Mouse (Mus musculus) mature B cell (primary cell): ENCODE measurements around the gene Map7d1.

ENCODE experiments used
- in situ Hi-C: fragments of 300-500 bp; cut with MboI; formaldehyde crosslinking; loops from 2 replicates; pipeline ENCODE4 v1.14.3; 2019

Gene Map7d1

DNA sequence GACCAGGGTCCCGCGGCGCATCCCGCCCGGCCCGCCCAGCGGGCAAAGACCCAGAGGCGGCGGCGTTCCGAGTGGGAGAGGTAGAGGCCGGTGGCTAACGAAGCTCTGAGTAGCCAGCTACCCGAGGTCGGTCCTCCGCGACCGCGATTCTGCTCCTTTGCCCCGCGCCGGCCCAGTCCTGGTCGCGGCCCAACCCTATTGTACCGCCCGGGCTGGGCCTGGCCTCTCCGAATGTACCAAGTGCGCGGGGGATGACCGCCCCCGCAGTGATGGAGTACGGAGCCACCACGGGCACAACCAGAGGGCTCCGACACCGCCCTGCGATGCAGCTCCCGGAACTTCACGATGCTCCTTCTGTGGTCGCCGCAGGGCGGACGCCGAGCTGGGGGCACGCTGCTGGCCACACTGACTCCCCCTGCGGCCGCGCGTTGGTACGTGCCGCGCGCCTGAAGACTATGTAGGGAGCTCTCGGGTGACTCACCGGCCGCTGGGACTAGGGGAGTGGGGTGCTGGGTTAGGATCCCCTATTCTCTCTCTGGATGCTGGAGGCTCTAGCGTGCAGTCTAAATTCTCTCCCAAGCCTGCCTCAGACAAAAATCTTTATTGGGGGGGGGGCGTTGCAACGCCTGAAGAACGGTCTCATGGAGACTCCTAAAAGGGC is at the start of gene Map7d1:
Map7d1 (minus strand) TSS at position 213 of the 661 bp plus-strand sequence.
- in situ Hi-C loops, result no loop called here

DNA sequence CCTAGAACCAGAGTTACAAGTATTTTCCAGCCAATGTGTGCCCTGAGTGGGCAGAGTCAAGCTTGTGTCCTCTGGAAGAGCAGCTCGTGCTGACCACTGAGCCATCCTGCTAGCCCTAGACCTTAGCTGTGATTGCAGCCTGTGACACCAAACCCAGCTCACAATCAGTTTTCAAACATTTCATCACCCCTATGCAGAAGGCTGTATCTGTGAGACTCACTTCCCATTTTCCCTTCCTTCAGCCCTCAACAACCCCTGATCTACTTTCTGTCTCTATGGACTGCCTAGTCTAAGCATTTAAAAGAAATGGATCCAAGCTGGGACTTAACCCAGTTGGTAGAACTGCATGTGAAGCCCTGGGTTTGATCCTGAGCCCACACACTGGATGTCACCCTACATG is 49.3 kb upstream of the Map7d1 start:
- in situ Hi-C loops, result loop anchor here (10.0 kb wide), 1 partner anchor 81 kb away; no protein-coding TSS in a partner anchor

DNA sequence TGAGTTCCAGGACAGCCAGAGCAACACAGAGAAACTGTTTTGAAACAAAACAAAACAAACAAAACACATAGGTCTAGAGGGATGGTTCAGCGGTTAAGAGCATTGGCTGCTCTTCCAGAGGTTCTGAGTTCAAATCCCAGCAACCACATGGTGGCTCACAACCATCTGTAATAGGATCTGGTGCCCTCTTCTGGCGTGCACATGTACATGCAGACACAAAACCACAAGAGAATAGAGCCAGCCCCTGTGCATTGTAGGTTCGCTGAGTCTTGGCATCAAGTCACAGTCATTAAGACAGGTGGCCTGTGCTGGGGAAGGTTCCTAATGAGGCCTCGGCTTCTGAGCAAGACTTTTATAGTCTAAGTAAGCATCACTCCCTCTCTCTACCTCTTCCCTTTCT is 47.7 kb upstream of the Map7d1 start:
- in situ Hi-C loops, result loop anchor here (10.0 kb wide), 1 partner anchor 79 kb away; no protein-coding TSS in a partner anchor

DNA sequence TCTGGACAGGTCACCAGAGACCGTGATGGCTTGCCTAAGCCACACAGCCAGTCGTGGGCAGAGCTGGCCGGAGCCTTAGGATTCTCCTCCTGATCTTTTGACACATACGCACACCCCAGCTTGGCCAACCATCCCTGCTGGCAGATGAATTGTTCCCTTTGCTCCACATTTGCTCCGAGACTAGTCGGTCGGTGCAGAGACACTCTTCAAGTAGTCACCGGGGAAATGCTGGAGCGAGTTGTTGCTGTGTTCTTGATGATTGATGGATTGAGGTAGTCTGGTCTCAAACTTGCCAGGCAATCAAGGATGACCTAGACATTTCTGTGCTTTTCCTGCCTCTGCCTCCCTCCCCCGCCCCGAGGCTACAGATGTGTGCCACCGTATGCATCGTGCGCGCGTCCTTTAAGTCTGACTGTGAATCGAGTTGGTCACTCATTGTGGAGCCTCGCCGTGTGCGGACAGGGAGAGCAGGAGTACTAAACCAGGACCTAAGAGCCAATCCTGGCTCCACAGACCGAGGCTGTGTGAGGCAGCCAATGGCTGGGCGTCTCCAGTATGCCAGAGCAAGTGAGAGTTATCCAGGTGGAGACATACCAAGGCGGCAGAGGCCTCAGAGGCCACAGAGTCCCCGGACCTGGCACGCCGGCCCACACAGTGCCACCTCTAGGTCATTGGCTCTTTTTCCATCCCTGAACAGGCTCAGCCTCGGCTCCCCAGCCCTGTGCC is 45.6 kb upstream of the Map7d1 start:
- in situ Hi-C loops, result loop anchor here (10.0 kb wide), 1 partner anchor 77 kb away; no protein-coding TSS in a partner anchor

DNA sequence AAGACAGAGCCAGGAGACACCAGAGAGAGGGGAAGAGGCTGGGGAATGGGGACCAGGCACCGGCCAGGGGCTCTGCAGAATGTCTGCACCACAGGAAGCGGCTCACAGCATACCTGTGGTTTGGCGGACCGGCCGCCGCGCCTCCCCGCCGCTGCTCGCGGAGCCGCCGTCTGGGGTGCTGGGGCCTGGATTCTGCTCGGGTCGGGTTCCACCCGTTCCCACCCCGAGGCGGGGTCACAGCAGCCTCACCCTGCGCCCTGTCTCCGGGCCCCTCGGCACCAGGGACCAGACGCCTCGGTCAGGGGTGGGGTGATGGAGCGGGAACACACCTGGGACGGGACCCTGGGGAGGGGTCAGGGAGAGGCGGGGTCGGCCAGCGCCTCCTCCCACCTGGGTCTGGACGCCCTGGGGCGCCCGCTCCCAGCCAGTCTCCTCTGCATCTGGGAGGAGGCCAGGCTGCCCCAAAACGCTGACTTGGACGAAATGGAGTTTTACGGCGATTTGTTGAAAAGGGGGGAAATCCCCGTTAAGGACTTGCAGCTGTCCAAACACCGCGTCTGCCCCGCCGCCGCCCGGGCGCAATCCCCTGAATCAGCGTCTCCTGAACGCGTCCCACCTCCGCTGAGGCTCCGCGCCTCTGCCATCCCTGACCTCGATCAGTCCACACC is 44.9 kb upstream of the Map7d1 start:
- in situ Hi-C loops, result loop anchor here (10.0 kb wide), 1 partner anchor 76 kb away; no protein-coding TSS in a partner anchor

DNA sequence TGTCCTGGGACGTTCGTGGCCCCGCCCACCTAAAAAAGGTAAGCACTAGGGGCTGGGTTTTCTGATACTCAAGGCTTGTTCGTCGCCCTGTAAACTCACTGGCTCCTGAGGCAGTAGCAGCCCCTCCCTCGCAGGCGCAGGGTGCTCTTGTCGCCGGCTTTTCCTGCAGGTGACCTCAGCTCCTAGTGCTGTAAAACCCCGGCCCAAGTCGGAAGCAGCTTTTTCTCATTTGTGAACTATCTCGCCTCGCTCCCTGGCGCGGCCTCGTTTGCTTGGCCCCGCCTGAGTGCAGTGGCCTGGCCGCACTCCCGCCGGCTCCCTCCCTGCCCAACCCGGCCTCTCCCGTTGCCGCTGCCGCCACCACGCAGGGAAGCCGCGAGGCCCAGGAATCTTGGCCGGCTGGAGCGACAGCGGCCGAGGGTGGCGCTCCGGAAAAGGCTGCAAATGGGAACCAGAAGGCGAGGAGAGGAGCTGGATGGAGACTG is 40.5 kb upstream of the Map7d1 start:
- in situ Hi-C loops, result no loop called here

DNA sequence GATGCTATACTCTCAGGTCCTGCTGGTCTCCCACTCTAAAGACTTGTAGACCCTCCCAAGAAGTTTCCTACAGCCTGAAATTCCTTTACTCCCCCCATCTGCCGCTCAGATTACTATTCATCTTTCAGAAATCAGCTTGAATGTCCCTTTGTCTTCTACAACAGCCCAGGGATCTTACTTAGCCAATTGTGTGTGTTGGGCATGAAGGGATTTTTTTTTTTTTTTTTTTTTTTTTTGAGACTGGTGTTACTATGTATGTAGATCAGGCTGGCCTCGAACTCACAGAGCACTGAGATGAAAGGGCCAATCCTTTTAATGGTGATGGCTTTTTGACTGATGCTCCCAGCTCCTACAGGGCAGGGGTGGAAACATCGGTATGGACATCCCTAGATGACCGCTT is 39.8 kb upstream of the Map7d1 start:
- in situ Hi-C loops, result no loop called here

DNA sequence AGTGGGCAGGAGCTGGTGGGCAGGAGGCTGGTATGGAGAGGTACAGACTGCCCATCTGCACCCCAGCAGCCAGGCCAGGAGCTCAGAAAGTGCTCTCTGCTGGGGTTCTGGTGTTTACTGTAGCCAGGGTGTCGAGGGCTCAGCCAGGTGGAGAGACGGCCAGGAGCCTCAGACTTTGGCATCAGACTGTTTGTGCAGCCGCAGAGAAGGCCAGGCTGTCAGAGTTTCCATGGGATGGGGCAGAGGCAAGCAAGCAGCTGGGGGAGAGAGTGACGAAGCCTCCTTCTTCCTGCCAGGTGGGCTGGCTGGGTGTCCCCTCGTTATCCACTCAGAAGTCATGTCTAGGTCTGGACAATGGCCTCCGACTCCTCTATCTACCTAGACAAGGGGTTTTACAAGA is 39.0 kb upstream of the Map7d1 start:
- in situ Hi-C loops, result no loop called here

DNA sequence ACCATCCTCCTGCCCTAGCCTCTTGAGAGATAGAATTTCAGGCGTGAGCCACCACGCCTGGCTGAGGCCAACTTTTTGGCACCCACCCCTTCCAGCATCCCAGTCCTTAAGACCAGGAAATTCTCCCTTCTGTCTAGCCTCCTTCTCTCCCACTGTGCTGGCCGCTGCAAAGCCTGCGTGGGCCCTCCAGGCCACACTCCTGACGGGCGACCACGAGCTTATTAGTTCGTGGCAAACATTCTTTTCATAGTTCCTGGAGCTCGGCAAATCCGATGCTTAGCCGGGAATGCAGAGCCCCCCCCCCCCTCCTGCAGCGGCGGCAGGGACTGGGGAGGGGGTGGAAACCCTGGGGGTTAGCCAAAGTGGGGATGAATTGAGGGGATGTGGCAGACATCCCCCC is 35.1 kb upstream of the Map7d1 start:
- in situ Hi-C loops, result no loop called here

DNA sequence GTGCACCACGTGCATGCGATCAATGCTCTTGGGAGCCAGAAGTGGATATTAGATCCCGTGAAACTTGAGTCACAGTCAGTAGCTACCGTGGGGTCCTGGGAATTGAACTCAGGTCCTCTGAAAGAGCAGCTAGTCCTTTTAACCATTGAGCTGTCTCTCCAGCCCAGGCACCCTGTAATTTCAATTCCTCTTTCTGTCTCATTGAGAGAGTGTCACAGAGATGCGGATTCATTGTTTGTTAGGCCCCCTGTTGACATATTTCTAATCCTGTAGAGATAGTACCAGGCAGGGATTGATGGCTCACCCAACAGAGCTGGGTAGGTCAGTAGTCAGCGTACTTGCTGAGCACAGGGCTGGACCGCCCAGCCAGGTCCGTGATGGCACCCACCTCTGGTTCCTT is 34.2 kb upstream of the Map7d1 start:
- in situ Hi-C loops, result no loop called here

DNA sequence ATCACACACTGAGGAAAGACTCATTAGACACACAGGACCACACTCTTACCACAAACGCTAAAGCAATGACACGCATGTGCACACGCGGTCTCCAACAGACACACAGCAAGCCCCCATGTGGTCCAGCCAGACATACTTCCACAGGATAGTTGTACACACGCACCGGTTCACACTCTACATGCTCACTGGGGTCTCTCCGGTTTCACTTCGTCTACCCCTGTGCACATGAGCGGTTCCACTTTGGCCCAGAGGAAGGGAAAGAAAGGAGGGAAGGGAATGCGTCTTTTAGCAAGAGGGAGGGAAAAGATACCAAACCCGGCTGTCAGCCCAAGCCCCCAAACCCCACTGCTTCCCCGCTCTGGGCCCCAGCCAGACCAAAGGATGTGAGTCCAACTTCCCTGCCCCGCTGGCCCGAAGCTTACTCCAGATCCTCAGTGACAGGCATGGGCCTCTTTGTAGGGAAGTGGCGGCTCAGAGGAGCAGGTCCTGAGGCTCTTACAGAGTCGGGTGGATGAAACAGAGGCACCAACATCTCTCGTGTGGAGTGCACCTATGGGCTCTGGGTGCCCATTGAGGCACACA is 32.0 kb upstream of the Map7d1 start:
- in situ Hi-C loops, result no loop called here

DNA sequence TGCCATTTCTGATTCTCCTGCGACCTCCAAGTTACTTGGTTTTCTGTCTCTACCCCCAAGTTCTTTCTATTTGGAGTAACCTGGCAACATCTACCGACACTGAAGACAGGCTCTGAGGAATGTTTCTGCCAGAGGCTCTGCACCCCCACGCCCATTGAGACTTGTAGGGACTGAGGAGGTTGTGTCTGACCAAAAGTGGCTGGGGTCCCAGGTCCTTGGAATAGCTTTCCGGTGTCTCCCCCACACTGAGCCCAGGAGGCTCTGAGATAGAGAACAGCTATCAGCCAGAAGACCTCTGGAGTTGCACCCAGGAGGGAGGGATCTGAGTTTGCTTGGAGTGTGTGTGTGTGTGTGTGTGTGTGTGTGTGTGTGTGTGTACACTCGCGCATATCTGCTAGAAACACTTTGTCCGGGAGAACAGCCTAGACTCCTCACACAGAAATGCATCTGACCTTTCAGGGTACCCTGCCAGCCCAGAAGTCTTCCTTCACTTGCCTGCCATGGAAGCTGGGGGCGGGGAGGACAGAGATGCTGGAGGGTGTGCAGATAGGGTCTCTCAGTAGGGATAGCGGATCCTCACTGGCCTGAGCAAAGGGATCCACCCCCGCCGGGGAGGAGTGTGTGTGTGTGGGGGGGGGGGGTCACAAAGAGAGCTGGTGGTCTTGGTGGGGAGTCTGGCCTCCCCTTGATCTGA is 31.3 kb upstream of the Map7d1 start:
- in situ Hi-C loops, result no loop called here

DNA sequence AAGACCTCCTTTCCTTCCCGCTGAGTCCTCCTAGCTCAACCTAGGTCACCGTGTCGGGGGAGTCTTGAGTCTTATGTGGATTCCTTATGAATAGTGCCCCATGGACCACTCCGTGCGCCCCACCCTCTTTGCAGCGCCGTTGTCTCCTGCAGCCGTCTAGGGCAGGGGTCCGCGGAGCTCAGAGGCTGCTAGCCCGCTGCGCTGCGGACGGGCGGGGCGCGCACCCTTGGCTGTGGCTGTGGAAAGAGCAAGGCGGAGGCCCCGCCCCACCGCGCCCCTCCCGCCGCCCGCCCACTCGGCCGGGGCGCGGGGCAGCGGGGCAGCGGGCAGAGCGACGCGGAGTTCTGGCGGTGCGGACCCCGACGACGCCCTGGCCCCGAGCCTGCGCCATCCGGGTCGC is 30.3 kb upstream of the Map7d1 start, which contains the start of gene Col8a2:
Col8a2 (plus strand) TSS at position 302 of the 400 bp plus-strand sequence.
- in situ Hi-C loops, result no loop called here

DNA sequence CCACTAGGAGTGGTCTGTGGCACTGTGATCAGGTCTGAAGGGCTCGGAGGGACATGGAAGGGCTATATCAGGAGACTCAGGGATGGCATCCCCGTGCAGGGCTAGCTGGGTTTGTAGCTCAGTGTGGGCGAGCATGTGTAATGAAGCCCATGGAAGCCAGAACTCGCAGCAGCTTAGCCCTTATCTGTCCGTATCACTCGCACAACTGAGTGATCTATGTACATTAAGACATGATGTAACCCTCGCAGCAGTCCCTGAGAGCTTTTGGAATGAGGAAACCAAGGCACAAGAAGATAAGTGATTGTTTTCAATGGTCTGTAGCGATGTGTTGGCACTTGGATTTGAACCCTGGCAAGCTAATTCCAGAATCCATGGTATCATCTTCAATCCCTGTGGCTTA is 27.4 kb upstream of the Map7d1 start:
- in situ Hi-C loops, result no loop called here

DNA sequence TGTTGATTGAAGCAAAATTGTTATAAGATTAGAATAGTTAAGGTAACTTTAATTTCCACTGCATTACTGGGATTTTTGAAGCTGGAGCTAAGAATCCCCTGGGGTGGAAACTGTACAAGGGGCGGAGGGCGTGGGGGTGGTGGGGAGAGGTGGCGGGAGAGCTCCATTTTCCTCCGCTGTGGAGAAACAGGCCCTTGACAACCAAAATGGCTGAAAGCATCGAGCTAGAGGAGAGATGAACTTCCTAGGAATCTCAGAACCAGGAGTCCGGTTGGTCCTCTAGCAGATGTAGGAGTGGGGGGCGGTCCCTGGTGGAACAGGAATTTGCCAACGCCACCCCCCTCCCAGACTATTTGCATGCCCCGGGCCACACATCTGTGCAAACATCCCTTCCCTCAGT is 25.6 kb upstream of the Map7d1 start:
- in situ Hi-C loops, result no loop called here

DNA sequence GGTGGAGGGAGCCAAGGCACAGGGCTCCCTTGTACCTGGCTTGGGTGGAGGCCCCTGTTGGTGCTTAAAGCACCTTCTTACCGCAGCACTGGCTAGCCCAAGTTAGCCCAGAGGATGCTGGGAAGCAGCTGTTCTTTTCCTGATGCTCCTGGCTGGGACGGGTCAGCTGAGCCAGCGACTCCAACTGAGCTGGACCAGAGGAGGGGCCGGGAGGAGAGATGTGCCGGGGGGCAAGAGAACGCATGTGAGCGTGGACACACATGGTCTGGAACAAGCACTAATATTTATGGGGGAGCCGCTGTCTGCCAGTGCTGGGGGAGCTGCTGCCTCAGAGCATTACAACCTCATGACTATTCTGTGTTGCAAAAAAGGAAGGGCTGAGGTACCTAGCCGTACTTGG is 22.8 kb upstream of the Map7d1 start:
- in situ Hi-C loops, result no loop called here

DNA sequence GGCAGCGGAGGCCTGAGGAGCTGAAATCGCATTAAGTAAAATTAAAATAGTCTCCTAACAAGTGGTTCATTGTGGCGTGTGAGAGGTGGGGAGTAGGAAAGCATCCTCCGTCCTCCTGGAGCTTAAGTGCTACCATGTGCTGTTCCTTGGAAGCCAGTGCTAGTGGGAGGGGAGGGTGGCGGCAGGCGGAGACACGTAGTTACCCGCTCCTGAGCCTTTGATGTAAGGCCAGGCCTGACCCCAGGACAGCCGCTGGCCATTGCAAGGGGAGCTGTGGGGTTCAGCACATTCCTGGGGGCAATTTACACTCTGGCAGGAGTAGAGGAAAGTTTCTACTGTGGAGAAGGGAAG is 22.4 kb upstream of the Map7d1 start:
- in situ Hi-C loops, result no loop called here

DNA sequence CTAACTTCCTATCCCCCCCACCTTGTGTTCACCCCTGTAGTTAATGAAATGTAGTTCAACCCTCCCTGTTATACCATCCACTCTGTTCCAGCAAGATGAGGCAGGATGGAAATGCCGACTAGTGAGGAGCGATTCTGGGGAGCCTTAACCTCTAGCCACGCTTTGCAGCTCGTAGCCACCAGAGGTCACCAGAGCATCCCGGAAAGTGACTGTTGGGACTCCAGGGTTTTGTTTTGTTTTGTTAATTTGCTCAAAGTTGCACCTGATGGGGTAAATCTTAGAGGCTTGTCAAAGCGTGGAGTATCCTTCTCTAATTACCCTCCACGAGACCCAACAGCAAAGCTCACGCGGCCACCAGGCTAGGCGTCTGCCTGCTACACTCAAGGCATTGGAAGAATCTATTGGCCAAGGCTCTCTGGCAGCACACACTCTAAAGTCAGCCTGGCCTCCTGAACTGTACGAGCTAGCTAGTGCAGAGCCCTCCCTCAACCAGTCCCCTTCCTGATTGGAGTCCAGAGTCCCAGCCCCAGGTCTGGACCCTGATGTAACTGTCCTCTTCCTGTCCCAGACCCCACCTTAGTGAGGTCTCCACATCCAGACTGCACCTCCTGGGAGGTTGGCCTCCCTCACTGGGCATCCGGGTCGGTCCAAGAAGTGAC is 21.9 kb upstream of the Map7d1 start:
- in situ Hi-C loops, result no loop called here

DNA sequence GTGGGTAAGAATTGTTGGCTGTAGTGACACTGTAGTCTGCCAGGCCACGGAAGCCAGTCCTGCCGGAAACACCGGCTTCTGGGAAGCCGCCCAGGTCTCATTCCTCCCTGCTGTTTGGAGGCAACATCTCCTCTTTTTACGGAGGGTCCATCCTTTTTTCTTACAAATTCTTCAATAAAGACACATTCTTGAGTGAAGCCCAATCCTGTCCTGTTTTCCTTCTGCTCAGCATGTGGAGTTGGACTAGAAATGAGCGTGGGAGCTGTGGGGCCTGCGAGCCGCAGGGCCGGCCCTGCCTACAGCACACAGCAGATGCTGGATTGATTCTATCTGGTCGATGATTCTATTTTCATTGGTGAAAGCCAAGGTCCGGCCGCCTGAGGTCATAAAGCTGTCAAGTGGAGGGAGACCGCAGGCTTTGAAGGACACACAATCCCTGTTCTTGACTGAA is 19.6 kb upstream of the Map7d1 start:
- in situ Hi-C loops, result no loop called here

DNA sequence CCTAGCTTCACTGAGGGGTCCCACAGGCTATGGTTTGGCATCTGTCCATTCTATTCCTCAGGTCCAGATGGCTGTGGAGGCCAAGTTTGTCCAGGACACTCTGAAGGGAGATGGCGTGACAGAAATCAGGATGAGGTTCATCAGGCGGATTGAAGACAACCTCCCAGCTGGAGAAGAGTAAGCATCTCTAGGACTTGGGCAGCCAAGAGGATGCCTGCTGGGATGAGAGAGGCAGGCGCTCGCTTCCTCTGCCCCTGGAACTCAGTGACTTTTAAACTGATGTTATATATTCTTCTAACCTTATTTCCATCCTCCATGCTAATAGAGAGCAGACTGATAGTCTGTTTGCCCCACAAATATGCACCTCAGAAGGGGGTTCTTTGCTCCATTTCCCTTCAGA is 18.9 kb upstream of the Map7d1 start:
- in situ Hi-C loops, result no loop called here

DNA sequence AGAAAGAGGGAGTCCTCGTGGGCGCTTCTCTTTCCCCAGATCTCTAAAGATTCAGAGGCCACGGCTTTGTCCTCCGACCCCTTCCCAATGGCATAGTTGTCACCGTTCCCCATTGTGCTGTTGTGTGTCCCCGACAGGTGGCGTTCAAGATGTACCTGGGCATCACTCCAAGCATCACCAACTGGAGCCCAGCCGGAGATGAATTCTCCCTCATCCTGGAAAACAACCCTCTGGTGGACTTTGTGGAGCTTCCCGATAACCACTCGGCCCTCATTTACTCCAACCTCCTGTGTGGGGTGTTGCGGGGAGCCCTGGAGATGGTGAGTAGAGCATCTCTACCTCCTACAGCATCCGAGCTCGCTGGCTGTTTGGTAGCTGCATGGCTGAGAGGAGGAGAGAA is 17.6 kb upstream of the Map7d1 start:
- in situ Hi-C loops, result no loop called here
